Mouse (Mus musculus): ENCODE results near the gene Mdp1. TPM values are rescaled to one million over a fixed set of nuclear protein-coding genes. Genes with fewer than 3 reads are reported as not detected.

Gene Mdp1
- polyA plus RNA-seq (2012; rRNA removed; ENCODE audit: low replicate concordance) = 31.3 and 35.2 TPM in 2 replicates

GRCm38 (mm10) chr14:55659960-55660573, at the start of gene Mdp1:
TSS of gene Mdp1 (minus strand) at chr14:55660508.

GRCm38 (mm10) chr14:55681160-55682117, 21.1 kb upstream of the Mdp1 start, which contains the start of gene Tinf2:
TSS of gene Tinf2 (minus strand) at chr14:55681820.

GRCm38 (mm10) chr14:55671833-55672740, 11.8 kb upstream of the Mdp1 start, which contains the start of the genes Gmpr2 and Nedd8:
TSS of gene Gmpr2 (plus strand) at chr14:55671941.
TSS of gene Nedd8 (minus strand) at chr14:55672124.

GRCm38 (mm10) chr14:55649884-55650283, 10.4 kb downstream of the Mdp1 start, which contains the start of gene Tssk4:
TSS of gene Tssk4 (plus strand) at chr14:55650184.

GRCm38 (mm10) chr14:55643060-55643907, 17.0 kb downstream of the Mdp1 start, which contains the start of gene Tm9sf1:
TSS of gene Tm9sf1 (minus strand) at chr14:55643806.

GRCm38 (mm10) chr14:55637795-55638194, 22.5 kb downstream of the Mdp1 start, which contains the start of gene Gm49378:
TSS of gene Gm49378 (minus strand) at chr14:55637895.

GRCm38 (mm10) chr14:55635523-55636007, 24.7 kb downstream of the Mdp1 start, which contains the start of gene Ipo4:
TSS of gene Ipo4 (minus strand) at chr14:55635957.

GRCm38 (mm10) chr14:55617822-55618221, 42.5 kb downstream of the Mdp1 start, which contains the start of gene Rec8:
TSS of gene Rec8 (plus strand) at chr14:55618037.

Other genes with a start within 250 kb of the Mdp1 start
- gene Dhrs4, start 181.8 kb downstream of the Mdp1 start, polyA plus RNA-seq (2012; rRNA removed; ENCODE audit: low replicate concordance) = 57.4 and 80.1 TPM in 2 replicates
- 2.1 and 9.4 TPM in 2 replicates for gene Carmil3, start 169.9 kb downstream of the Mdp1 start, polyA plus RNA-seq (2012; rRNA removed; ENCODE audit: low replicate concordance)
- 0.08 and 0.19 TPM in 2 replicates for gene Cpne6, start 150.1 kb downstream of the Mdp1 start, polyA plus RNA-seq (2012; rRNA removed; ENCODE audit: low replicate concordance)
- not detected in 2 replicates for gene Nrl, start 135.5 kb downstream of the Mdp1 start, polyA plus RNA-seq (2012; rRNA removed; ENCODE audit: low replicate concordance)
- 44.1 and 72.2 TPM in 2 replicates for gene Pck2, start 120.2 kb downstream of the Mdp1 start, polyA plus RNA-seq (2012; rRNA removed; ENCODE audit: low replicate concordance)
- 79.4 and 81.9 TPM in 2 replicates for gene Dcaf11, start 100.5 kb downstream of the Mdp1 start, polyA plus RNA-seq (2012; rRNA removed; ENCODE audit: low replicate concordance)
- 2.9 and 3.1 TPM in 2 replicates for gene A730061H03Rik, start 100.1 kb downstream of the Mdp1 start, polyA plus RNA-seq (2012; rRNA removed; ENCODE audit: low replicate concordance)
- 0.68 and 2.5 TPM in 2 replicates for gene Fitm1, start 84.9 kb downstream of the Mdp1 start, polyA plus RNA-seq (2012; rRNA removed; ENCODE audit: low replicate concordance)
- 111 and 123 TPM in 2 replicates for gene Psme1, start 82.4 kb downstream of the Mdp1 start, polyA plus RNA-seq (2012; rRNA removed; ENCODE audit: low replicate concordance)
- gene Emc9, start 75.2 kb downstream of the Mdp1 start, polyA plus RNA-seq (2012; rRNA removed; ENCODE audit: low replicate concordance) = 34.6 and 113 TPM in 2 replicates
- 133 and 138 TPM in 2 replicates for gene Psme2, start 69.4 kb downstream of the Mdp1 start, polyA plus RNA-seq (2012; rRNA removed; ENCODE audit: low replicate concordance)
- 27.9 and 42.1 TPM in 2 replicates for gene Rnf31, start 68.8 kb downstream of the Mdp1 start, polyA plus RNA-seq (2012; rRNA removed; ENCODE audit: low replicate concordance)
- 39.3 and 81.5 TPM in 2 replicates for gene Irf9, start 56.9 kb downstream of the Mdp1 start, polyA plus RNA-seq (2012; rRNA removed; ENCODE audit: low replicate concordance)
- 0.10 and 23.9 TPM in 2 replicates for gene Rec8, start 42.5 kb downstream of the Mdp1 start, polyA plus RNA-seq (2012; rRNA removed; ENCODE audit: low replicate concordance)
- 115 and 240 TPM in 2 replicates for gene Ipo4, start 24.6 kb downstream of the Mdp1 start, polyA plus RNA-seq (2012; rRNA removed; ENCODE audit: low replicate concordance)
- 1.3 and 8.1 TPM in 2 replicates for gene Gm49378, start 22.6 kb downstream of the Mdp1 start, polyA plus RNA-seq (2012; rRNA removed; ENCODE audit: low replicate concordance)
- gene Tm9sf1, start 16.7 kb downstream of the Mdp1 start, polyA plus RNA-seq (2012; rRNA removed; ENCODE audit: low replicate concordance) = 73.5 and 94.8 TPM in 2 replicates
- 0.77 and 1.5 TPM in 2 replicates for gene Tssk4, start 10.3 kb downstream of the Mdp1 start, polyA plus RNA-seq (2012; rRNA removed; ENCODE audit: low replicate concordance)
- 28.6 and 31.3 TPM in 2 replicates for gene Gmpr2, start 11.4 kb upstream of the Mdp1 start, polyA plus RNA-seq (2012; rRNA removed; ENCODE audit: low replicate concordance)
- gene Nedd8, start 11.6 kb upstream of the Mdp1 start, polyA plus RNA-seq (2012; rRNA removed; ENCODE audit: low replicate concordance) = 292 and 416 TPM in 2 replicates
- gene Tinf2, start 21.3 kb upstream of the Mdp1 start, polyA plus RNA-seq (2012; rRNA removed; ENCODE audit: low replicate concordance) = 12.3 and 17.1 TPM in 2 replicates
- gene Tgm1, start 53.4 kb upstream of the Mdp1 start, polyA plus RNA-seq (2012; rRNA removed; ENCODE audit: low replicate concordance) = 0.60 and 2.2 TPM in 2 replicates
- 34.6 and 47.9 TPM in 2 replicates for gene Rabggta, start 61.8 kb upstream of the Mdp1 start, polyA plus RNA-seq (2012; rRNA removed; ENCODE audit: low replicate concordance)
- 95.6 and 110 TPM in 2 replicates for gene Dhrs1, start 85.2 kb upstream of the Mdp1 start, polyA plus RNA-seq (2012; rRNA removed; ENCODE audit: low replicate concordance)
- 14.6 and 30.0 TPM in 2 replicates for gene Nop9, start 85.2 kb upstream of the Mdp1 start, polyA plus RNA-seq (2012; rRNA removed; ENCODE audit: low replicate concordance)
- gene Cideb, start 98.0 kb upstream of the Mdp1 start, polyA plus RNA-seq (2012; rRNA removed; ENCODE audit: low replicate concordance) = 2.5 and 4.1 TPM in 2 replicates
- 0.06 and 0.14 TPM in 2 replicates for gene Ltb4r2, start 100.9 kb upstream of the Mdp1 start, polyA plus RNA-seq (2012; rRNA removed; ENCODE audit: low replicate concordance)
- gene Ltb4r1, start 105.5 kb upstream of the Mdp1 start, polyA plus RNA-seq (2012; rRNA removed; ENCODE audit: low replicate concordance) = 2.3 and 4.5 TPM in 2 replicates
- gene Adcy4, start 123.6 kb upstream of the Mdp1 start, polyA plus RNA-seq (2012; rRNA removed; ENCODE audit: low replicate concordance) = 29.4 and 44.4 TPM in 2 replicates
- gene Ripk3, start 128.4 kb upstream of the Mdp1 start, polyA plus RNA-seq (2012; rRNA removed; ENCODE audit: low replicate concordance) = 14.6 and 21.8 TPM in 2 replicates
- gene Nfatc4, start 162.6 kb upstream of the Mdp1 start, polyA plus RNA-seq (2012; rRNA removed; ENCODE audit: low replicate concordance) = 17.6 and 94.3 TPM in 2 replicates
- 5.7 and 24.4 TPM in 2 replicates for gene Nynrin, start 193.5 kb upstream of the Mdp1 start, polyA plus RNA-seq (2012; rRNA removed; ENCODE audit: low replicate concordance)
- gene Cbln3, start 223.9 kb upstream of the Mdp1 start, polyA plus RNA-seq (2012; rRNA removed; ENCODE audit: low replicate concordance) = 0.13 and 0.48 TPM in 2 replicates
- gene Khnyn, start 224.4 kb upstream of the Mdp1 start, polyA plus RNA-seq (2012; rRNA removed; ENCODE audit: low replicate concordance) = 17.0 and 28.5 TPM in 2 replicates
- gene Sdr39u1, start 239.8 kb upstream of the Mdp1 start, polyA plus RNA-seq (2012; rRNA removed; ENCODE audit: low replicate concordance) = 66.2 and 69.6 TPM in 2 replicates